ENCODE assay signal across 23 mouse cellular contexts in the genomic region with DNA sequence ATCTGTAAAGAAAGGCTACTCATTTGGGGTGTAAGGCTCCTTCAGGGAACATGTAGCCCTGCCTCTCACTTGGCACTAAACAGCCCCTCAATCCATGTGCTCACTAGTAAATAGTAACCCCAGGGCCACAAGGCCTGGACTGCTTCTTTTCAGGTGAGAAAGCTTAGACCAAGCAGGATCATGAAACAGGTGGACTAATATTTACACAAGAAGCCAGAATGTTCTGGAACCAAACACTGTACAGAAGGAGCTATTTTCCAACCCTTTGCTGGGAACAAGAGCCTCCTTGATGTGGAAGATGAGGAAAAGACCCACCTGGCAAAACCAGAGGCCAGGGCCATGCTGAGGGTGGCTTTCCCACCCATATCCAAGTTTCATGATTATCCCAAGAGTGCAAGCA. TPM values are rescaled to one million over a fixed set of nuclear protein-coding genes. Genes with fewer than 3 reads are reported as not detected.
DNase-seq lines count a peak whose midpoint lies in the region; ATAC-seq and TF ChIP-seq lines count a peak whose summit lies in the region.
"Had no signal": no experiment of that assay in that cellular context is flagged by ENCODE, and none has a peak within 500 bp of the region (broad histone marks: within the 10 kb centered on the region; RNA-seq: fewer than 3 reads in every experiment).

No protein-coding gene starts in this region.

- H3K9ac ChIP-seq in intestine, embryonic 16.5 days (ENCODE audit: low read depth, low read length), result no peak overlapping the region
- H3K9ac ChIP-seq in intestine, postnatal 0 days (ENCODE audit: low read depth, low read length), result no peak overlapping the region
- no peak overlapping the region for H3K9ac ChIP-seq in stomach, postnatal 0 days (ENCODE audit: low read length)
- no peak overlapping the region for H3K9ac ChIP-seq in forebrain, embryonic 12.5 days
- H3K9ac ChIP-seq: embryonic facial prominence, embryonic 13.5 days; embryonic facial prominence, embryonic 15.5 days; forebrain, embryonic 13.5 days; forebrain, embryonic 15.5 days had no signal

- DNase-seq in lung, postnatal 36 days, result peak; percentile 35
- no peak for DNase-seq in lung, postnatal 10 days
- DNase-seq in stomach, postnatal 0 days (ENCODE audit: low spot score), result no peak
- DNase-seq: adrenal gland, adult 2 months; adrenal gland, postnatal 10 days; adrenal gland, postnatal 25 days; cerebellum, adult 11 months; cerebellum, adult 18-20 months; cerebellum, adult 8-10 months; cerebellum, adult 9-11 months; cerebellum, postnatal 14 days; cerebellum, postnatal 36 days; embryo, embryonic 11 days had no signal

- TF ChIP-seq EP300 in stomach, postnatal 0 days (optimal IDR thresholded peaks at IDR 0.05), result no peak

- H3K4me1 ChIP-seq in intestine, embryonic 16.5 days (ENCODE audit: control insufficient read depth, insufficient read depth, low read length), result no peaks in the 10 kb centered on the region
- H3K4me1 ChIP-seq in intestine, postnatal 0 days (replicated peaks; ENCODE audit: control insufficient read depth, insufficient read depth, low read length), result no peaks in the 10 kb centered on the region
- no peaks in the 10 kb centered on the region for H3K4me1 ChIP-seq in stomach, postnatal 0 days (replicated peaks; ENCODE audit: control insufficient read depth, insufficient read depth)
- H3K4me1 ChIP-seq in forebrain, embryonic 12.5 days, result no peaks in the 10 kb centered on the region
- H3K4me1 ChIP-seq: embryonic facial prominence, embryonic 13.5 days; embryonic facial prominence, embryonic 15.5 days; forebrain, embryonic 10.5 days; forebrain, embryonic 13.5 days; forebrain, embryonic 15.5 days had no signal

- peaks cover 7% of the 10 kb centered on the region for H3K36me3 ChIP-seq in intestine, embryonic 16.5 days (ENCODE audit: control insufficient read depth, insufficient read depth, low read length)
- peaks cover 42% of the 10 kb centered on the region for H3K36me3 ChIP-seq in intestine, postnatal 0 days (ENCODE audit: control insufficient read depth, insufficient read depth)
- peaks cover 13% of the 10 kb centered on the region; the same call in 1 of the 2 replicates for H3K36me3 ChIP-seq in stomach, postnatal 0 days (ENCODE audit: control insufficient read depth, insufficient read depth, low read length)
- H3K36me3 ChIP-seq in forebrain, embryonic 12.5 days (replicated peaks), result peaks cover 26% of the 10 kb centered on the region

- H3K27ac ChIP-seq in intestine, embryonic 16.5 days (ENCODE audit: low read length), result no peak overlapping the region
- no peak overlapping the region for H3K27ac ChIP-seq in intestine, postnatal 0 days (ENCODE audit: low read depth, low read length)
- H3K27ac ChIP-seq in stomach, postnatal 0 days (replicated peaks), result no peak overlapping the region
- no peak overlapping the region for H3K27ac ChIP-seq in forebrain, embryonic 12.5 days
- H3K27ac ChIP-seq: embryonic facial prominence, embryonic 13.5 days; embryonic facial prominence, embryonic 15.5 days; forebrain, embryonic 10.5 days; forebrain, embryonic 13.5 days; forebrain, embryonic 15.5 days had no signal

- no peak overlapping the region for H3K4me3 ChIP-seq in intestine, embryonic 16.5 days (ENCODE audit: low read length)
- no peak overlapping the region for H3K4me3 ChIP-seq in intestine, postnatal 0 days (ENCODE audit: low read depth, low read length)
- H3K4me3 ChIP-seq in stomach, postnatal 0 days (ENCODE audit: low read depth, low read length), result no peak overlapping the region
- no peak overlapping the region for H3K4me3 ChIP-seq in forebrain, embryonic 12.5 days (replicated peaks)
- H3K4me3 ChIP-seq: embryonic facial prominence, embryonic 13.5 days; embryonic facial prominence, embryonic 15.5 days; erythroblast, embryonic 14.5 days; forebrain, embryonic 10.5 days; forebrain, embryonic 13.5 days; forebrain, embryonic 15.5 days had no signal

- no peak for TF ChIP-seq CTCF in intestine, postnatal 0 days (IDR thresholded peaks at IDR 0.05; ENCODE audit: low read depth)
- no peak for TF ChIP-seq CTCF in stomach, postnatal 0 days (IDR thresholded peaks at IDR 0.05; ENCODE audit: low read depth)

- no peak overlapping the region for H3K4me2 ChIP-seq in intestine, embryonic 16.5 days (ENCODE audit: low read depth, low read length)
- H3K4me2 ChIP-seq in intestine, postnatal 0 days (replicated peaks; ENCODE audit: low read depth), result no peak overlapping the region
- no peak overlapping the region for H3K4me2 ChIP-seq in stomach, postnatal 0 days (replicated peaks; ENCODE audit: low read depth)
- H3K4me2 ChIP-seq in forebrain, embryonic 12.5 days, result no peak overlapping the region
- H3K4me2 ChIP-seq: embryonic facial prominence, embryonic 13.5 days; embryonic facial prominence, embryonic 15.5 days; forebrain, embryonic 13.5 days; forebrain, embryonic 15.5 days had no signal

- H3K27me3 ChIP-seq in intestine, embryonic 16.5 days (replicated peaks; ENCODE audit: control insufficient read depth, insufficient read depth, low read length), result no peaks in the 10 kb centered on the region
- no peaks in the 10 kb centered on the region for H3K27me3 ChIP-seq in intestine, postnatal 0 days (replicated peaks; ENCODE audit: control insufficient read depth, insufficient read depth, low read length)
- no peaks in the 10 kb centered on the region for H3K27me3 ChIP-seq in stomach, postnatal 0 days (ENCODE audit: control insufficient read depth, insufficient read depth, low read length)
- H3K27me3 ChIP-seq in forebrain, embryonic 12.5 days, result no peaks in the 10 kb centered on the region
- H3K27me3 ChIP-seq: embryonic facial prominence, embryonic 13.5 days; embryonic facial prominence, embryonic 15.5 days; forebrain, embryonic 13.5 days; forebrain, embryonic 15.5 days had no signal

- ATAC-seq in intestine, embryonic 16.5 days, result 0 out of 2 replicates have a peak, but pooled peaks have one; percentile 31
- no peak for ATAC-seq in intestine, postnatal 0 days
- peak; percentile 60; the same call in 1 of the 2 replicates for ATAC-seq in stomach, postnatal 0 days (ENCODE audit: low FRiP score, low TSS enrichment)
- no peak for ATAC-seq in forebrain, embryonic 12.5 days (ENCODE audit: low FRiP score)
- ATAC-seq: forebrain, embryonic 13.5 days; forebrain, embryonic 15.5 days had no signal

- no peaks in the 10 kb centered on the region for H3K9me3 ChIP-seq in intestine, embryonic 16.5 days (ENCODE audit: control insufficient read depth, low read length)
- no peaks in the 10 kb centered on the region for H3K9me3 ChIP-seq in intestine, postnatal 0 days (ENCODE audit: control insufficient read depth)
- no peaks in the 10 kb centered on the region for H3K9me3 ChIP-seq in stomach, postnatal 0 days (ENCODE audit: control insufficient read depth, low read length)
- H3K9me3 ChIP-seq in forebrain, embryonic 12.5 days, result no peaks in the 10 kb centered on the region
- H3K9me3 ChIP-seq: embryonic facial prominence, embryonic 13.5 days; embryonic facial prominence, embryonic 15.5 days; forebrain, embryonic 10.5 days; forebrain, embryonic 13.5 days; forebrain, embryonic 15.5 days had no signal

RNA-seq across cellular contexts. Expression of a gene that starts 9.6 kb away (rescaled TPM):
- 75.8 and 76.9 TPM in 2 replicates for polyA plus RNA-seq in intestine, embryonic 16.5 days (2015; fragmentation: Nextera tagmentation; extraction: Ambion mirVana)
- 52.1 and 55.3 TPM in 2 replicates for polyA plus RNA-seq in intestine, postnatal 0 days (2015; fragmentation: Nextera tagmentation; extraction: Ambion mirVana)
- polyA plus RNA-seq in stomach, postnatal 0 days (2015; fragmentation: Nextera tagmentation; extraction: Ambion mirVana), result 64.7 and 65.7 TPM in 2 replicates
- polyA plus RNA-seq in forebrain, embryonic 12.5 days (2016; fragmentation: Nextera tagmentation; extraction: Ambion mirVana), result 82.2 and 83.4 TPM in 2 replicates

RNA-seq across cellular contexts. Expression of a gene that starts 9.6 kb away (rescaled TPM):
- 130 and 146 TPM in 2 replicates for polyA plus RNA-seq in intestine, embryonic 16.5 days (2015; fragmentation: Nextera tagmentation; extraction: Ambion mirVana)
- polyA plus RNA-seq in intestine, postnatal 0 days (2015; fragmentation: Nextera tagmentation; extraction: Ambion mirVana), result 53.2 and 53.6 TPM in 2 replicates
- 73.1 and 73.5 TPM in 2 replicates for polyA plus RNA-seq in stomach, postnatal 0 days (2015; fragmentation: Nextera tagmentation; extraction: Ambion mirVana)
- 111 and 116 TPM in 2 replicates for polyA plus RNA-seq in forebrain, embryonic 12.5 days (2016; fragmentation: Nextera tagmentation; extraction: Ambion mirVana)

RNA-seq across cellular contexts. Expression of a gene that starts 47.3 kb away (rescaled TPM):
- polyA plus RNA-seq in intestine, embryonic 16.5 days (2015; fragmentation: Nextera tagmentation; extraction: Ambion mirVana), result 0.27 and 0.42 TPM in 2 replicates
- polyA plus RNA-seq in intestine, postnatal 0 days (2015; fragmentation: Nextera tagmentation; extraction: Ambion mirVana), result 3.5 and 4.7 TPM in 2 replicates
- 13.9 and 17.1 TPM in 2 replicates for polyA plus RNA-seq in stomach, postnatal 0 days (2015; fragmentation: Nextera tagmentation; extraction: Ambion mirVana)
- 0.32 TPM in 1 of 2 replicates, not detected in the other for polyA plus RNA-seq in forebrain, embryonic 12.5 days (2016; fragmentation: Nextera tagmentation; extraction: Ambion mirVana)
- polyA plus RNA-seq: embryonic facial prominence, embryonic 11.5 days; erythroblast, embryonic 14.5 days; forebrain, embryonic 10.5 days had no signal

Comparison
In these comparisons a context has a peak if more than half of its experiments do, and no peak if none do; other contexts are left out.
1. ATAC-seq: peak in intestine, embryonic 16.5 days (single experiment) and stomach, postnatal 0 days (single experiment); none in intestine, postnatal 0 days (single experiment) and forebrain, embryonic 12.5 days (single experiment).